Mouse (Mus musculus) heart, postnatal 0 days (tissue): Measurements from ENCODE around the gene Dcbld1.
"Not testable (repeated sequence)": the region's sequence is repeated elsewhere in the genome, so short reads cannot be mapped to it uniquely, and the experiment has no call there.

Experiments used
- CTCF ChIP-seq: IDR thresholded peaks from 2 replicates; pipeline ENCODE4 v1.5.1; 2016; ENCODE audit warnings: antibody characterized with exemption, control low read depth, low read depth
- EP300 ChIP-seq: IDR thresholded peaks from 2 replicates; pipeline ENCODE4 v1.6.1; 2016; ENCODE audit warnings: antibody characterized with exemption, low read depth

DNA sequence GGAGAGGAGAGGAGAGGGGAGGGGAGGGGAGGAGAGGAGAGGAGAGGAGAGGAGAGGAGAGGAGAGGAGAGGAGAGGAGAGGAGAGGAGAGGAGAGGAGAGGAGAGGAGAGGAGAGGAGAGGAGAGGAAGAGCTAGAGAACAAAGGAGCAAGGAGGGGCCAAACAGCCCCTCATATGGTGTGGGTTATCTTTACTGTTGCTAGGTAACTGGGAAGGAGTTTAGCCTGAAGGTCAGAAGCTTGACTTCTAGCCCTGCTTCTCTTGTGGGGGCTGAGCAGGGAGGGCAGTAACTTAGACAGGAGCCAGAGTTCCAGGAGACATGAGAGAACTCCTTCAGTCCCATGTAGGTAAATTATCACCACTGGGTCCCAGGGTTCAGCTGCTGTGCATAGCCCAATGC, 65.1 kb downstream of the Dcbld1 start:
- TF ChIP-seq CTCF, EP300: not testable (repeated sequence)
